Mouse (Mus musculus) lung, postnatal 25 days (tissue): ENCODE data around the gene Gm39566.
"Not testable (repeated sequence)": the region's sequence is repeated elsewhere in the genome, so short reads cannot be mapped to it uniquely, and the experiment has no call there.

ENCODE experiments used
- DNase-seq: peaks from one replicate; pipeline ENCODE4 v3.0.0; 2022; ENCODE audit warnings: low spot score

The Gm39566 gene

GRCm38 (mm10) chr11:69815155-69815554 lies at the start of gene Gm39566:
Gene Gm39566 (minus strand): TSS chr11:69815298.
- no peak for DNase-seq

GRCm38 (mm10) chr11:69864138-69864860 lies 49.2 kb upstream of the Gm39566 start:
- DNase-seq = no peak

DNA sequence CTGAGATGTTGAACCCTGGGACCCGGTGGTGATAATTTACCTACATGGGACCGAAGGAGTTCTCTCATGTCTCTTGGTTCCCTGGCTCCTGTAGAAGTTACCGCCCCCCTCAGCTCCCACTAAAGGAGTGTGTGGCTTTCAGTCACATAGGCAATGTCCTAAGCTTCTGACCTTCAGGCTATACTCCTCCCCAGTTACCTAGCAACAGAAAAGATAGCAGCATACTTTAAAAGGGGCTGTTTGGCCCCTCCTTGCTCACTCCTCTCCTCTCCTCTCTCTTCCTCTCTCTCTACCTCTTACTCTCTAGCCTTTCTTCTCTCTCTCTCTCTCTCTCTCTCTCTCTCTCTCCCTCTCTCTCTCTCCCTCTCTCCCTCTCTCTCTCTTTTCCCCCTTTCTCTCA lies 48.6 kb upstream of the Gm39566 start:
- DNase-seq = not testable (repeated sequence)

DNA sequence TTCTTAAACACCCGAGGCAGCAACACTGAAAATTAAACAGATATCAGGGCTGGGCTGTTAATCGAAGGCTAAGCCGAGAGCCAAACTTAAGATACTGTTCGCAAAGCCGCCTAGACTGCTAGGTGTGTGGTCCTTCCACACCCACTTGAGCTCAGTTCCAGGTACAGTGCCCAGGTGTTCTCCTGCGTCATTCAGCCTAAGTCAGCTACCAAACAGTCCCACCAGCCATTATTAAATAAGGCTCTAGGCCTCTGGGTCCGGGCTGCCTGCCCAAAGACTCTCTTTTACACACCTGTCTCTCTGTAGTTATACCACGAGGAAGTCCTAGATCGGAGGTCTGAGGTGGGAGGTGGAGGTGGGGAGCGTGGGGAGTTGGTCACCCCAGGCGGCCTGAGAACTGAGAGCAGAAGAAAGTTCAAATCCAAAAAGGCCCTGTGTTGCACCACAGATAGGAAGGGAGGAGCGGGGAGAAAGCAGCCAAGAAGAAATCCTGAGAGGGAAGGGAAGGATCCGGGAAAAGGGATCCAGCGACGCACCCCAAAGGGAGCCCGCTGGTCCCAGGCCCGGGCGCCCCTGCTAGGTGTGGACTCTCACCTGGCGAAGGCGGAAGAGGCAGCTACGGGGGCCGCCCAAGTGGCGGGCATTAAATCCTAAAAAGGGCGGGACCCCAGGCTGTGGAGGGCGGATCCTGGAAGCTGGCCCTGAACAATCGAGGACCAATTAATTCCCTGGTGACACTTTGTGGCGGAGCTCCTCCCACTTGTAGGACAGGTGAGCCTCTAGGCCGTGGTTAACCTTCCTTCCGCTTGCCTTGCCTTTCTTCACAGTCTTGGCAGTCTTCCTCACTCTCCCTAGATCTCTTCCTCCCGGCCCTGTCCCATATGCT lies 43.3 kb upstream of the Gm39566 start, which contains the start of gene Tnk1:
Tnk1 (minus strand) TSS at position 618 of the 886 bp plus-strand sequence.
- peak; percentile 73 for DNase-seq

DNA sequence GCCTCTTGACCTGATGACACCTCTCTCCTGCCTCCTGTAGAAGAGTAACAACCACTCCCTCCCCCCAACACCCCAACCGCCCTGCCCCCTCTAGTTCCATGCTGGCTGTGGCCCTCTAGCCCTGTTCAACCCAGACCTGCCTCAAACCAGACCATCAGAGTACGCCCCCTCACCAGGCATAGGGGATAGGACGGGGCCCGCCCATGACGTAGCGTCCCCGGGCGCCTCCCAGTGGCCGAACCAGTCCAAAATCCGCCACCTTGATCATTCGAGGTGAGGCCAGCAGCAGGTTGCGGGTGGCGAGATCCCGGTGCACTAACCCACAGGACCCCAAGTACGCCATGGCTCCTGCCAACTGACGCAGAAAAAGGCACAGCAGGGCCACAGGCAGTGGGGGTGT lies 40.2 kb upstream of the Gm39566 start:
- no peak for DNase-seq

DNA sequence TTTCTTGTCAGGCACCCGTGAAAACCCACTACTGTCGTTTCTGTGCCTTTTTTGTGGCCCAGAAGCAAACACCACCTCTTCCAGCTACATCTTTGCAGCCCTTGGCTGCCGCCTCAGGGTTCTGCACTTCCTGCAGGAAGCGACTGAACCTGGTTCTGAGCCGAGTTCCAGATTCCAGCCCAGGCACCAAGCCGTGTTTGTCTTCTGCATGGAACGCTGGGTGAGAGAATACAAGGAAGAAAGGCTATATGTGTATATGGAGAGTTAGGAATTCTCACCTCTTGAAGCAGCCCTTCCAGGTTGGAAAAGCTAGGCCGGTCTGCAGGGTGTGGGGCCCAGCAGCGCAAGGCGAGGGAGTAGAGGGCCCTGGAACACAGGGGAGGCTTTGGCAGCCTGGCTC lies 39.6 kb upstream of the Gm39566 start:
- DNase-seq = no peak

- no peak for DNase-seq
Observed at GRCm38 (mm10) chr11:69853994-69854393, 38.9 kb upstream of the Gm39566 start.

- DNase-seq = no peak
Observed at GRCm38 (mm10) chr11:69850754-69851153, 35.7 kb upstream of the Gm39566 start.

DNA sequence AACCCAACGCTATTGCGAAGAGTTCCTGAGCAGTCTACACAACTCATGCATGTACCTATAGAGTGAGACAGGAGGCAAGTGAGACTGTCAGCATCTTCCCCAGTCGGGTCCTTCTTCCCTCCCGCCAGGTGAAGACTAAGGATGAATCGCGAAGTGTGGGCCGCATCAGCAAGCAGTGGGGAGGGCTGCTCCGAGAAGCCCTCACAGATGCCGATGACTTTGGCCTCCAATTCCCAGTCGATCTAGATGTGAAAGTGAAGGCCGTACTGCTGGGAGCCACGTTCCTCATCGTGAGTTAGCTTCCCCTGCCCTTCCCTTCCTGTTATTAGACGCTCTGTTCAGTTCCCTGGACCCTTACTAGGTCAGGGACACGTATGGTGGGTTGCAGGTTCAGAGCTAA lies 34.8 kb upstream of the Gm39566 start:
- no peak for DNase-seq

DNA sequence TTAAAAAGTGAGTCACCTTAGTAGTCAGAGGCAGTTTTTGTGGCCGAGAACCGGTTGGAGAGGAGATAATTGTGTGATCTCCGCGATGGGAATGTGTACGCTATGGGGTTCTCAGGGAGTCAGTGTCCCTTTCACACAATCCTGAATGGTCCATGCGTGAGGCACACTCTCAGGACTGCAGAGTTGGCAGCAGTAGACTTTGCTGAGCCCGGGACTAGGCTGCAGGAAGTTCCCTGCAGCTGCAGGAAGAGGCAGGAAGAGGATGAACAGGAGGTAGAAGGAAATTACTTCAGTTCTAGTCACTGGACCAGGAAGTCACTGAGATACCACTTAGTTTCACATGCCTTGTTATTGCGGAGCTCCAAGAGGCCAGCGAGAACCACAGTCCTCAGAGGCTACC lies 34.0 kb upstream of the Gm39566 start:
- DNase-seq = peak; percentile 20

- no peak for DNase-seq
Observed at GRCm38 (mm10) chr11:69848021-69848420, 32.9 kb upstream of the Gm39566 start.

GRCm38 (mm10) chr11:69846738-69847688 lies 31.9 kb upstream of the Gm39566 start:
- peak; percentile 24 for DNase-seq

- peak; percentile 93 for DNase-seq
Observed at GRCm38 (mm10) chr11:69846198-69846680, 31.1 kb upstream of the Gm39566 start, which contains the start of gene Plscr3. Gene Plscr3 (plus strand): TSS chr11:69846376.

DNA sequence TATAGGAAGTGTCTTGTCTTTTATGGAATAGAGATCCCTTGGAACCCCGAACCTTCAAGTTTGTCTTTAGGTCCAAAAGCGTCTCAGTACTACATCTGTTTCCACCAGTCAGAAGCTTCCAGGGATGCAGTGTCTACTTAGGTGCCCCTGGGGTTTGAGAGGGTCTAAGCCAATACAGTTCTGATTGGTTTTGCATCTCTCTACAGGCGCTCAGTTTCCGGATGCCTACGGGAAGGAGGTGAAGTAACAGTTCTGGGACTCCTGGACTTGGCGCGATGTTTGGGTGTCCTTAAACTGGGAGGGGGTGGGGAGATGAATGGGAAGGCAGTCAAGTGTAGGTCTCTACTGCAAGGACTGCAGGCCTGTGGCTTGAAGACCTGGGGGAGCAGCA lies 23.6 kb upstream of the Gm39566 start:
- DNase-seq = peak; percentile 21

GRCm38 (mm10) chr11:69837952-69838713 lies 23.0 kb upstream of the Gm39566 start, which contains the start of gene Tmem256:
Gene Tmem256 (plus strand): TSS chr11:69838514.
- peak; percentile 98 for DNase-seq

- no peak for DNase-seq
Observed at GRCm38 (mm10) chr11:69837604-69837951, 22.5 kb upstream of the Gm39566 start, which contains the start of gene Nlgn2. Gene Nlgn2 (minus strand): TSS chr11:69837784.

DNA sequence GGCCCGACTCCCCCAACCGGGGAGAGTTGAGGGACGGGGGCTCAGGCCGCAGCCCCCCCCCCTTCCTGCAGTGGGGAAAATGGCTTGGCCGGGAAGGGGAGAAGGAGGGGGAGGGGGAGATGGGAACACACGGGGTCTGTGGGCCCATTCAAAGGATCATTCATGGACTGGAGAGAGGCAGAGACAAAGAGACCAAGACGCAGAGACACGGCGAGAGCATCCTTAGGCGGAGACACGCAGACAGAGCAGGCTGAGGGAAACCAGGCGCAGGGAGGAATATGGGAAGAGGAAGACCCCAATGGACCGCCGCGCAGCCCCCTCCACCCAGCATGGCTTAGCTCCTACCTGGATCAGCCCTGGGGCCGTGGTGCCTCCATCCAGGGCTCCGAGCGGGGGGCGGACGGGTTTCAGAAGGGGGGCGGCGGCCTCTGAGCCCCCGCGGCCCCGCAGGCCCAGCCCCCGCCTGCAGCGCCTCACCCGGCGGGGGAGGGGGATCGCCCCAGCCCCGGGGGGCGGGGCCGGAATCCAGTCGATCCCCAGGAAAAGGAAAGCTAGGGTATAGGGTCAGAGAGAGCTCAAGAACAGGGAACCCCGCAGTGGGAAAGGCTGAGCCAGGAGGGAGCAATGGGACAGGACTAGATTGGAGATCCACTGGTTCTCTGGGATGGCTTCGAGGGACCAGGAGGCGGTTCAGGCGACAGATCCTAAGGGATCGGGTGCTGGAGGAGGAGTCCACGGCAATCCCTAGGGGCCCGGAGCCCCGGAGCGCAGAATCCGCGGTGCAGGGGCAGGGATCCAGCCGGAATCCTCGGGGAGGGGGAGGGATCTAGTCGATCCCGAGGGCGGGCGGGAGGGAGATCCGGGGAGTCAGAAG lies 21.8 kb upstream of the Gm39566 start:
- DNase-seq = no peak

GRCm38 (mm10) chr11:69835966-69836335 lies 20.9 kb upstream of the Gm39566 start:
- DNase-seq = no peak

- DNase-seq = no peak
Observed at GRCm38 (mm10) chr11:69835326-69835965, 20.3 kb upstream of the Gm39566 start.
